Mouse (Mus musculus): ENCODE measurements around the gene Kdm8. TPM values are rescaled to one million over a fixed set of nuclear protein-coding genes. Genes with fewer than 3 reads are reported as not detected.
A peak's percentile ranks its signal among the peaks of the same experiment; 100 is the strongest.

Gene Kdm8
- polyA plus RNA-seq, 1 experiment: 3.1 TPM

GRCm38 (mm10) chr7:125482339-125482738 lies 37.9 kb downstream of the Kdm8 start:
- no peak overlapping the region for H3K27ac ChIP-seq (replicated peaks; ENCODE audit: low read depth, low read length)
- H3K4me1 ChIP-seq (ENCODE audit: control insufficient read depth, insufficient read depth, insufficient read length, low read length): no peaks in the 10 kb centered on the region
- H3K4me3 ChIP-seq (ENCODE audit: insufficient read depth, low read depth, low read length): no peak overlapping the region

- no peak overlapping the region for H3K27ac ChIP-seq (replicated peaks; ENCODE audit: low read depth, low read length)
- H3K4me1 ChIP-seq (ENCODE audit: control insufficient read depth, insufficient read depth, insufficient read length, low read length): no peaks in the 10 kb centered on the region
- H3K4me3 ChIP-seq (ENCODE audit: insufficient read depth, low read depth, low read length): no peak overlapping the region
Measured at GRCm38 (mm10) chr7:125482886-125483285, 38.4 kb downstream of the Kdm8 start.

GRCm38 (mm10) chr7:125484791-125485190 lies 40.3 kb downstream of the Kdm8 start:
- no peaks in the 10 kb centered on the region for H3K4me1 ChIP-seq (ENCODE audit: control insufficient read depth, insufficient read depth, insufficient read length, low read length)
- no peak overlapping the region for H3K27ac ChIP-seq (replicated peaks; ENCODE audit: low read depth, low read length)
- H3K4me3 ChIP-seq (ENCODE audit: insufficient read depth, low read depth, low read length): no peak overlapping the region

GRCm38 (mm10) chr7:125486121-125486630 lies 41.7 kb downstream of the Kdm8 start:
- no peaks in the 10 kb centered on the region for H3K4me1 ChIP-seq (ENCODE audit: control insufficient read depth, insufficient read depth, insufficient read length, low read length)
- no peak overlapping the region for H3K4me3 ChIP-seq (ENCODE audit: insufficient read depth, low read depth, low read length)
- no peak overlapping the region for H3K27ac ChIP-seq (replicated peaks; ENCODE audit: low read depth, low read length)

GRCm38 (mm10) chr7:125487126-125487525 lies 42.6 kb downstream of the Kdm8 start:
- no peaks in the 10 kb centered on the region for H3K4me1 ChIP-seq (ENCODE audit: control insufficient read depth, insufficient read depth, insufficient read length, low read length)
- no peak overlapping the region for H3K4me3 ChIP-seq (ENCODE audit: insufficient read depth, low read depth, low read length)
- H3K27ac ChIP-seq (replicated peaks; ENCODE audit: low read depth, low read length): no peak overlapping the region

GRCm38 (mm10) chr7:125488706-125489105 lies 44.2 kb downstream of the Kdm8 start:
- Histone ChIP-seq H3K4me3 (ENCODE audit: insufficient read depth, low read depth, low read length) (no peak overlapping the region), H3K27ac (replicated peaks; ENCODE audit: low read depth, low read length) (no peak overlapping the region; the same call in 1 of the 2 replicates), H3K4me1 (ENCODE audit: control insufficient read depth, insufficient read depth, insufficient read length, low read length) (peaks cover 4% of the 10 kb centered on the region; the same call in 1 of the 2 replicates)

- H3K4me1 ChIP-seq (ENCODE audit: control insufficient read depth, insufficient read depth, insufficient read length, low read length): peaks cover 4% of the 10 kb centered on the region; the same call in 1 of the 2 replicates
- H3K4me3 ChIP-seq (ENCODE audit: insufficient read depth, low read depth, low read length): no peak overlapping the region
- H3K27ac ChIP-seq (replicated peaks; ENCODE audit: low read depth, low read length): no peak overlapping the region
Measured at GRCm38 (mm10) chr7:125489636-125490035, 45.2 kb downstream of the Kdm8 start.

- Histone ChIP-seq H3K4me1 (ENCODE audit: control insufficient read depth, insufficient read depth, insufficient read length, low read length) (peaks cover 4% of the 10 kb centered on the region; the same call in 1 of the 2 replicates), H3K27ac (replicated peaks; ENCODE audit: low read depth, low read length) (peak within 1 kb of the TSS; percentile 86), H3K4me3 (ENCODE audit: insufficient read depth, low read depth, low read length) (peak within 1 kb of the TSS; percentile 74)
Measured at GRCm38 (mm10) chr7:125490947-125491735, 46.7 kb downstream of the Kdm8 start, which contains the start of gene Nsmce1. Gene Nsmce1 (minus strand): TSS chr7:125491596.

GRCm38 (mm10) chr7:125491760-125492159 lies 47.3 kb downstream of the Kdm8 start:
- Histone ChIP-seq H3K4me3 (ENCODE audit: insufficient read depth, low read depth, low read length) (peak overlapping the region; percentile 74), H3K27ac (replicated peaks; ENCODE audit: low read depth, low read length) (peak overlapping the region; percentile 86), H3K4me1 (ENCODE audit: control insufficient read depth, insufficient read depth, insufficient read length, low read length) (peaks cover 4% of the 10 kb centered on the region; the same call in 1 of the 2 replicates)

GRCm38 (mm10) chr7:125492551-125492950 lies 48.1 kb downstream of the Kdm8 start:
- Histone ChIP-seq H3K4me1 (ENCODE audit: control insufficient read depth, insufficient read depth, insufficient read length, low read length) (peaks cover 4% of the 10 kb centered on the region; the same call in 1 of the 2 replicates), H3K27ac (replicated peaks; ENCODE audit: low read depth, low read length) (peak overlapping the region; percentile 86), H3K4me3 (ENCODE audit: insufficient read depth, low read depth, low read length) (no peak overlapping the region)

GRCm38 (mm10) chr7:125495864-125496440 lies 51.5 kb downstream of the Kdm8 start:
- H3K4me3 ChIP-seq (ENCODE audit: insufficient read depth, low read depth, low read length): no peak overlapping the region
- H3K27ac ChIP-seq (replicated peaks; ENCODE audit: low read depth, low read length): peak overlapping the region; percentile 52
- H3K4me1 ChIP-seq (ENCODE audit: control insufficient read depth, insufficient read depth, insufficient read length, low read length): peaks cover 6% of the 10 kb centered on the region; the same call in 1 of the 2 replicates

- H3K27ac ChIP-seq (replicated peaks; ENCODE audit: low read depth, low read length): no peak overlapping the region
Measured at GRCm38 (mm10) chr7:125499927-125500868, 55.7 kb downstream of the Kdm8 start.

GRCm38 (mm10) chr7:125500879-125501278 lies 56.4 kb downstream of the Kdm8 start:
- Histone ChIP-seq H3K27ac (replicated peaks; ENCODE audit: low read depth, low read length) (no peak overlapping the region), H3K4me3 (ENCODE audit: insufficient read depth, low read depth, low read length) (no peak overlapping the region), H3K4me1 (ENCODE audit: control insufficient read depth, insufficient read depth, insufficient read length, low read length) (peaks cover 7% of the 10 kb centered on the region; the same call in 1 of the 2 replicates)

More at GRCm38 (mm10) chr7:125499927-125500868, 55.7 kb downstream of the Kdm8 start:
- H3K4me1 ChIP-seq (ENCODE audit: control insufficient read depth, insufficient read depth, insufficient read length, low read length): peaks cover 7% of the 10 kb centered on the region; the same call in 1 of the 2 replicates
- no peak overlapping the region for H3K4me3 ChIP-seq (ENCODE audit: insufficient read depth, low read depth, low read length)

- H3K27ac ChIP-seq (replicated peaks; ENCODE audit: low read depth, low read length): 0 out of 2 replicates have a peak overlapping the region, but pooled peaks have one; percentile 36
- no peak overlapping the region for H3K4me3 ChIP-seq (ENCODE audit: insufficient read depth, low read depth, low read length)
- peaks cover 7% of the 10 kb centered on the region; the same call in 1 of the 2 replicates for H3K4me1 ChIP-seq (ENCODE audit: control insufficient read depth, insufficient read depth, insufficient read length, low read length)
Measured at GRCm38 (mm10) chr7:125503374-125504092, 59.1 kb downstream of the Kdm8 start.
